Mouse (Mus musculus) cortical plate, adult 2 months (tissue): ENCODE results near the gene Tmem208. TPM values are rescaled to one million over a fixed set of nuclear protein-coding genes. Genes with fewer than 3 reads are reported as not detected.

ENCODE experiments used
- H3K27ac ChIP-seq: fragments of 200-500 bp; 2 replicates; pipeline ENCODE4 v1.5.1; 2012; ENCODE audit warnings: low read length, control low read depth, inconsistent platforms; ENCODE audit not compliant: insufficient read depth
- H3K4me1 ChIP-seq: fragments of 200-500 bp; 2 replicates; pipeline ENCODE4 v1.6.1; 2011; ENCODE audit warnings: low read length; ENCODE audit not compliant: control insufficient read depth, insufficient read depth
- H3K4me3 ChIP-seq: fragments of 200-500 bp; 2 replicates; pipeline ENCODE4 v1.5.1; 2011; ENCODE audit warnings: mild to moderate bottlenecking, low read length, control low read depth; ENCODE audit not compliant: insufficient read depth
- CTCF ChIP-seq: fragments of 200-500 bp; IDR thresholded peaks from 2 replicates; pipeline ENCODE4 v1.5.1; 2011; ENCODE audit warnings: mild to moderate bottlenecking, control low read depth, low read length; ENCODE audit not compliant: insufficient read depth; ENCODE audit errors: extremely low read depth
- POLR2A ChIP-seq: fragments of 200-500 bp; IDR thresholded peaks from 2 replicates; pipeline ENCODE4 v1.6.1; 2011; ENCODE audit warnings: mild to moderate bottlenecking, low read length, control low read depth; ENCODE audit not compliant: insufficient read depth; ENCODE audit errors: extremely low read depth
- polyA plus RNA-seq: library from polyadenylated mRNA; depleted of rRNA; stranded (reverse); fragments of >200 nt; gene quantifications from 2 replicates; pipeline ENCODE4 v1.2.3, GENCODE M21; 2012; rRNA removed

Tmem208 gene
- polyA plus RNA-seq: 71.5 and 78.1 TPM in 2 replicates

GRCm38 (mm10) chr8:105326141-105326672 is at the start of gene Tmem208, which contains the start of gene Lrrc29:
Gene Tmem208 (plus strand): TSS chr8:105326354.
Gene Lrrc29 (minus strand): TSS chr8:105326278.
- Histone ChIP-seq H3K4me1 (peaks cover 7% of the 10 kb centered on the region; the same call in 1 of the 2 replicates), H3K4me3 (peak within 1 kb of the TSS; percentile 69), H3K27ac (no peak within 1 kb of the TSS)
- TF ChIP-seq POLR2A: peak; percentile 99
- TF ChIP-seq CTCF: 0 out of 2 replicates have a peak, but pooled peaks have one; percentile 18

GRCm38 (mm10) chr8:105278911-105279334 is 47.2 kb upstream of the Tmem208 start:
- H3K27ac ChIP-seq: no peak overlapping the region

GRCm38 (mm10) chr8:105280567-105280966 is 45.6 kb upstream of the Tmem208 start:
- TF ChIP-seq POLR2A: no peak
- no peak for TF ChIP-seq CTCF
- Histone ChIP-seq H3K27ac (no peak overlapping the region), H3K4me1 (peaks cover 3% of the 10 kb centered on the region), H3K4me3 (no peak overlapping the region)

More at GRCm38 (mm10) chr8:105278911-105279334, 47.2 kb upstream of the Tmem208 start:
- Histone ChIP-seq H3K4me3 (peak overlapping the region; percentile 5; the same call in 1 of the 2 replicates), H3K4me1 (peaks cover 3% of the 10 kb centered on the region)
- TF ChIP-seq POLR2A (peak; percentile 35; the same call in 1 of the 2 replicates), CTCF (no peak)

DNA sequence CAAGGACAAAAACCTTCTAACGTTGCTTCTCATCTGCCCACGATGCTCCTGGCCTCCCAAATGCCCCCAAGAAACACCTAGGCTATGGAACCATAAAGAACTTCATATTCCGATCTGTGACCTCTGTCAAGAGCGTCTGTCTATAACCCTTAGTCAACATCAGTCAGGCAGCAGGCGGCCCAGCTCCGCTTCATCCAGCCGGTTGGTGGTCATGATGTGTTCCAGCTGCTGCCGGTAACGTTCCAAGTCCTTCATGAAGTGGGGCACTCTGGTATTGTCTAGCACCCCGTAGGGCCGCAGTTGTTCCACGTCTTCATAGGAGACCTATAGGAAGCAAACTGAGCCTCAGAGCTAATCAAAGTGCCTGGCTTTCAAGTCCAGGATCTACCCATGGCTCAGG is 44.3 kb upstream of the Tmem208 start:
- no peak overlapping the region for H3K27ac ChIP-seq
- TF ChIP-seq POLR2A (no peak), CTCF (no peak)
- H3K4me3 ChIP-seq: no peak overlapping the region
- H3K4me1 ChIP-seq: peaks cover 3% of the 10 kb centered on the region

DNA sequence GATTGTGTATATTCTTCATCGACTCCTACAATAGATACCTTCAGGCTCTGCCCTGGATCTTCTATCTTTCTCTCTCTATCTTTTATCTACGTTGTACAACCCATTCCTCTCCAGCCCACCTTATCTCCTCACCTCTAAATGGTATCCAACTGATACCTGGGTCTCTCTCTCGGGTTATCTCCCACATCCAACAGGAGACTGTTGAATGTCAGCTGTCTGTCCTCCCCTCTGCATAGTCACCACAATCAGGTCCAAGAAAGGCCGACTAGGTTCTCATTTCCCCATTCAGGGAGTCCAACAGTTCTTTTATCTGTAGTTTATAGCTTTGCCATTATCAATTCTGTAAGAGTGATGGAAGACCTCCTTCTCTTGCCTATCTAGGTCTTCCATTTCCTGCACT is 43.9 kb upstream of the Tmem208 start:
- no peak overlapping the region for H3K27ac ChIP-seq
- no peak for TF ChIP-seq CTCF
- no peak for TF ChIP-seq POLR2A
- peaks cover 3% of the 10 kb centered on the region for H3K4me1 ChIP-seq
- H3K4me3 ChIP-seq: no peak overlapping the region

GRCm38 (mm10) chr8:105283074-105283473 is 43.1 kb upstream of the Tmem208 start:
- Histone ChIP-seq H3K4me3 (no peak overlapping the region), H3K27ac (no peak overlapping the region), H3K4me1 (peaks cover 4% of the 10 kb centered on the region)
- TF ChIP-seq POLR2A (no peak), CTCF (peak; percentile 42)

GRCm38 (mm10) chr8:105285514-105285913 is 40.6 kb upstream of the Tmem208 start:
- Histone ChIP-seq H3K4me3 (no peak overlapping the region), H3K4me1 (peaks cover 2% of the 10 kb centered on the region), H3K27ac (no peak overlapping the region)
- TF ChIP-seq POLR2A (no peak), CTCF (no peak)

DNA sequence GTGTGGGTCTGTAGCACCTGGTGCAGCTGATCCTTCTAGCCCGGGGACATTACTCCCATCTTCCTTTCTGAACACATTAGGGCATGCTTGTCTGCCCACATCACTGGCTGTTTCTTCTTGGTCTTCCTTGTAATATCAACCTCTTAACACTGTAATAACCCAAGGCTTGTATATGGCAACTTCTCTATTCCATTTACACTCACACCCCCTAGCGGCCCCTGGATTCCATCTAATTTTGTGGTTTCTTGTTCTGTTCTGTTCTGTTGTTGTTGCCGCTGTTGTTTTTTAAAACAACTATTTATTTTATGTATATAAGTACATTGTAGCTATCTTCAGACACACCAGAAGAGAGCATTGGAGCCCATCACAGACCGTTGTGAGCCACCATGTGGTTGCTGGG is 39.2 kb upstream of the Tmem208 start:
- H3K27ac ChIP-seq: no peak overlapping the region
- peaks cover 2% of the 10 kb centered on the region for H3K4me1 ChIP-seq
- TF ChIP-seq POLR2A: no peak
- TF ChIP-seq CTCF: no peak
- no peak overlapping the region for H3K4me3 ChIP-seq

GRCm38 (mm10) chr8:105288231-105288630 is 37.9 kb upstream of the Tmem208 start:
- Histone ChIP-seq H3K27ac (no peak overlapping the region), H3K4me1 (peaks cover 2% of the 10 kb centered on the region; the same call in 1 of the 2 replicates), H3K4me3 (peak overlapping the region; percentile 43)
- TF ChIP-seq CTCF: no peak

GRCm38 (mm10) chr8:105288958-105289732 is 37.0 kb upstream of the Tmem208 start:
- peaks cover 2% of the 10 kb centered on the region; the same call in 1 of the 2 replicates for H3K4me1 ChIP-seq
- TF ChIP-seq CTCF (no peak), POLR2A (peak; percentile 58; the same call in 1 of the 2 replicates)
- peak overlapping the region; percentile 43 for H3K4me3 ChIP-seq
- peak overlapping the region; percentile 18; the same call in 1 of the 2 replicates for H3K27ac ChIP-seq
